Mouse (Mus musculus) hindbrain, embryonic 11.5 days (tissue): ENCODE results near the gene Gm42517. TPM values are rescaled to one million over a fixed set of nuclear protein-coding genes. Genes with fewer than 3 reads are reported as not detected.

Experiments
- ATAC-seq: fragments of 200-750 bp; cut with Nextera tagmentation; 2 replicates; pipeline ENCODE4 v1.8.0; 2017; ENCODE audit warnings: mild to moderate bottlenecking, moderate TSS enrichment, moderate library complexity; ENCODE audit not compliant: low FRiP score
- DNase-seq: peaks from one replicate; pipeline ENCODE4 v3.0.0-alpha.2; 2015; ENCODE audit warnings: low spot score
- H3K27ac ChIP-seq: fragments of 300-500 bp; sonication (generic); 2 replicates; pipeline ENCODE4 v1.5.1; 2014; ENCODE audit warnings: mild to moderate bottlenecking, low read depth, low read length
- H3K27me3 ChIP-seq: fragments of 300-500 bp; sonication (generic); 2 replicates; pipeline ENCODE4 v1.6.1; 2014; ENCODE audit warnings: mild to moderate bottlenecking, low read length, moderate library complexity, mixed read lengths; ENCODE audit not compliant: control insufficient read depth, insufficient read depth
- H3K36me3 ChIP-seq: fragments of 300-500 bp; sonication (generic); 2 replicates; pipeline ENCODE4 v1.6.1; 2014; ENCODE audit warnings: mild to moderate bottlenecking, low read length, moderate library complexity, mixed read lengths; ENCODE audit not compliant: control insufficient read depth, insufficient read depth
- H3K4me1 ChIP-seq: fragments of 300-500 bp; sonication (generic); replicated peaks from 2 replicates; pipeline ENCODE4 v1.6.1; 2014; ENCODE audit warnings: low read length, mixed read lengths; ENCODE audit not compliant: control insufficient read depth, insufficient read depth
- H3K4me2 ChIP-seq: fragments of 300-500 bp; sonication (generic); replicated peaks from 2 replicates; pipeline ENCODE4 v1.6.1; 2014; ENCODE audit warnings: mild to moderate bottlenecking, low read depth, low read length
- H3K4me3 ChIP-seq: fragments of 300-500 bp; sonication (generic); 2 replicates; pipeline ENCODE4 v1.5.1; 2014; ENCODE audit warnings: low read depth, low read length
- H3K9ac ChIP-seq: fragments of 300-500 bp; sonication (generic); 2 replicates; pipeline ENCODE4 v1.6.1; 2014; ENCODE audit warnings: low read depth, low read length
- H3K9me3 ChIP-seq: fragments of 300-500 bp; sonication (generic); 2 replicates; pipeline ENCODE4 v1.6.1; 2016; ENCODE audit warnings: low read length; ENCODE audit not compliant: control insufficient read depth
- WGBS: fragments of 180-500 bp; shearing (Covaris S2); extraction: QIAGEN DNeasy Blood & Tissue Kit; methylation state at CpG from one replicate; pipeline ENCODE4 v1.1.7; 2014; 5-methylcytosine and 5-hydroxymethylcytosine counted together
- polyA plus RNA-seq: library from polyadenylated mRNA; unstranded; fragments of >200 nt; fragmentation: Nextera tagmentation; extraction: Ambion mirVana; gene quantifications from 2 replicates; pipeline ENCODE4 v1.2.1, GENCODE M21; 2014

The Gm42517 gene
- polyA plus RNA-seq, 1 experiment from 2014 or later = 0.15 TPM

- Histone ChIP-seq H3K9ac (no peak overlapping the region), H3K27me3 (no peaks in the 10 kb centered on the region), H3K4me3 (no peak overlapping the region), H3K4me1 (no peaks in the 10 kb centered on the region), H3K27ac (no peak overlapping the region), H3K36me3 (no peaks in the 10 kb centered on the region), H3K9me3 (no peaks in the 10 kb centered on the region), H3K4me2 (no peak overlapping the region)
- ATAC-seq = no peak
- 94% methylated on average over 4 of the region's 4 CpGs for WGBS
- DNase-seq = no peak
These were observed 10.6 kb upstream of the Gm42517 start for GRCm38 (mm10) chr5:108378346-108378745.

DNA sequence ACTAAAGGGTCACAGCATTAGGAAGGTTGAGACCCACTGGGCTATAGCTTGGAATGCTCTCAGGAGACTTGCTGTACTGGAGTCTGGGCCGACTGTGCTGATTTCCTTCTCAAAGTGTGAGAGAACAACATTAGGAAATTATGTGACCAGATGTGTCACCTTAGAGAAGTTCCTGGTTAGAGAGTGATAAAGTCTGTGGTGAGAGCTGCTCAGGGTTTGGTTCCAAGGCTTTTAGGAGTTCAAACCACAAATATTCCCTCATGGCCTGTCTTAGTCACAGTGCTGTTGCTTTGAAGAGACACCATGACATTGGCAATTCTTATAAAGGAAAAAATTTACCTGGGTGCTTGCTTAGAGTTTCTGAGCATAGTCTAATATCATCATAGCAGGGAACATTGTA lies 8.3 kb upstream of the Gm42517 start:
- Histone ChIP-seq H3K4me2 (no peak overlapping the region), H3K9ac (no peak overlapping the region), H3K4me3 (no peak overlapping the region), H3K27ac (no peak overlapping the region), H3K4me1 (no peaks in the 10 kb centered on the region), H3K27me3 (peaks cover 4% of the 10 kb centered on the region; the same call in 1 of the 2 replicates), H3K9me3 (no peaks in the 10 kb centered on the region), H3K36me3 (no peaks in the 10 kb centered on the region)
- ATAC-seq (no peak), DNase-seq (no peak)
- 68% methylated on average over 1 of the region's 1 CpGs for WGBS

DNA sequence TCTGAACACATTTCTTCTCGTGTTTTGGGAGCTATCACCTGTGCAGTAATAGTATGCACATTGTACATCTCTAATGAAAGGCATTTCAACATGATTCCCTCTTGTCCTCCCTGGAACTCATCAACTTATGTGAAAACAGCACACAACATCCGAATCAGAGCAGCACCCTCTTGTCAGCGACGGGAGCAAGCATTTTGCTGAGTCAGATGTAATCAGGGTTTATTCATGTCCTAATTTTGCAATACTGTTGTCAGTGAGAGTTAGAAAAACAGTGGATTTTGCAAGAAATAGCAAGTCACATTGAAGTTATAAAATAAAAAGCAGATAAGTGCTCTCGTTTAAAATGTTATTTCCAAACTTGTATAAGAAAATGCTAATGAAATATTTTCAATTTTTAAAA lies 6.4 kb upstream of the Gm42517 start:
- Histone ChIP-seq H3K36me3 (no peaks in the 10 kb centered on the region), H3K27ac (no peak overlapping the region), H3K4me3 (no peak overlapping the region), H3K9me3 (no peaks in the 10 kb centered on the region), H3K9ac (no peak overlapping the region), H3K27me3 (peaks cover 23% of the 10 kb centered on the region), H3K4me2 (no peak overlapping the region), H3K4me1 (peaks cover 3% of the 10 kb centered on the region; the same call in 1 of the 2 replicates)
- 77% methylated on average over 5 of the region's 5 CpGs for WGBS
- no peak for DNase-seq
- ATAC-seq = no peak

GRCm38 (mm10) chr5:108369964-108370363 lies 2.2 kb upstream of the Gm42517 start:
- DNase-seq = peak; percentile 9
- WGBS = 4% methylated on average over 6 of the region's 6 CpGs

DNA sequence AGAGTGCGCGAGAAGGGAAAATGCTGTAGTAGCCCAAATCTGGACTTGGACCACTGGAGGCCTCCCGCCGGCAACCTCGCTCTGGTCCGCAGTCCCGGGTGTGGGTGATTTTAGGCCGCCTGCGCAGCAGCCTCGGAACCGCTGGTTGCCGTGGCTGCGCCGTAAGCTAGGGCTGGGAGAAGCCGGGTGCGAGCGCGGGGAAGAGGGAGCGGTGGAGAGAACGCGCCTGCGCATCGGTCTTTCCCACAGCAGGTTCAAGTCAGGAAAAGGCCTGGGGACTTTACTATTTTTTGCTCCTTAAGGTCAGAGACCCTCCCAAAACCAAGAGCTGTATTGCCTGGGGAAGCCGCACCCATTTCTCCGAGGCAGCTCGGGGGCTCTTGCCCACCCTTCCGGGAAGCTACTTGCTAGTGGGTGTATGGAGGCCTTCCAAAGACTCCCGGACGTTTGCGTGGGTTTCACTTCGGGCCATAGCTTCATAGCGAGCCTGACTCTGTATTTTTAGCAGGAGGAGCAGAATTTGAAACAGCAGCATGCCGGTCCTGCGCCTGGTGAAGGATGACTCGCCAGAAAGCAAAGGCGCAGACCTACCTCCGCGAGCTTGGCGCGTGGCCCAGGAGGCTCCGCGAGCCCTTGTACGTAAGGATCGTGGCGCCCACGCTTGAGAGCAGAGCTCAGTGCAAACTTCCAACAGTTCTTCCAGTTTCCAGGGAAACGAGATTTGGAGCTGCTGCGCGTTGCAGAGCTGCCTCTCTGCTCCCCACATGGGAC lies 1.3 kb upstream of the Gm42517 start:
- peak; percentile 55 for DNase-seq
- Histone ChIP-seq H3K4me2 (peak overlapping the region; percentile 44), H3K27ac (no peak overlapping the region), H3K27me3 (peaks cover 71% of the 10 kb centered on the region), H3K36me3 (no peaks in the 10 kb centered on the region), H3K9me3 (no peaks in the 10 kb centered on the region), H3K9ac (no peak overlapping the region), H3K4me3 (peak overlapping the region; percentile 32), H3K4me1 (peaks cover 18% of the 10 kb centered on the region)
- ATAC-seq = 0 out of 2 replicates have a peak, but pooled peaks have one; percentile 8
- WGBS = under 1% methylated on average over 49 of the region's 49 CpGs

More at GRCm38 (mm10) chr5:108369964-108370363, 2.2 kb upstream of the Gm42517 start:
- Histone ChIP-seq H3K27ac (no peak overlapping the region), H3K4me2 (no peak overlapping the region), H3K4me1 (peaks cover 18% of the 10 kb centered on the region), H3K36me3 (no peaks in the 10 kb centered on the region), H3K9ac (no peak overlapping the region), H3K4me3 (no peak overlapping the region), H3K27me3 (peaks cover 62% of the 10 kb centered on the region), H3K9me3 (no peaks in the 10 kb centered on the region)
- ATAC-seq = no peak

DNA sequence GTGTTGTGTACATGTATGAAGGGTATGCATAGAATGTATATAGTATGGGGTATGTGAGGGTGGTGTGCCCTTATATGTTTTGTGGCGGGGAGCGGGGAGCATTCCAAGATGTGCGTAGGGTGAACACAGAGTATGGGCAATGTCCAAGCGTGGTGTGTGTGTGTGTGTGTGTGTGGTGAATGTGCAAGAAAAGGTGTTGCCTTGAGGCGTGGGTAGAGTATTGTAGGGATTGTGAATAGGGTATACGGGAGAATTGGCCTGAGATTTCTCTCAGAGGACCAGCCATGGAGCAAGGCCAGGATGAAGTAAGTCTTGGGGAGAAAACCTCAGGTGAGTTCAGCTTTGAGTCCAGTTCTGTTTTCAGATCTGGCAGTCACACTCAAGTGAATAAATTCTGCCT lies 724 bp upstream of the Gm42517 start:
- no peaks in the 10 kb centered on the region for H3K9me3 ChIP-seq
- H3K27ac ChIP-seq = no peak overlapping the region
- DNase-seq = peak; percentile 39
- ATAC-seq = no peak
- peaks cover 71% of the 10 kb centered on the region for H3K27me3 ChIP-seq
- no peak overlapping the region for H3K9ac ChIP-seq
- H3K36me3 ChIP-seq = no peaks in the 10 kb centered on the region
- H3K4me2 ChIP-seq = peak overlapping the region; percentile 44
- H3K4me3 ChIP-seq = peak overlapping the region; percentile 54
- peaks cover 18% of the 10 kb centered on the region for H3K4me1 ChIP-seq
- WGBS = 7% methylated on average over 6 of the region's 6 CpGs

DNA sequence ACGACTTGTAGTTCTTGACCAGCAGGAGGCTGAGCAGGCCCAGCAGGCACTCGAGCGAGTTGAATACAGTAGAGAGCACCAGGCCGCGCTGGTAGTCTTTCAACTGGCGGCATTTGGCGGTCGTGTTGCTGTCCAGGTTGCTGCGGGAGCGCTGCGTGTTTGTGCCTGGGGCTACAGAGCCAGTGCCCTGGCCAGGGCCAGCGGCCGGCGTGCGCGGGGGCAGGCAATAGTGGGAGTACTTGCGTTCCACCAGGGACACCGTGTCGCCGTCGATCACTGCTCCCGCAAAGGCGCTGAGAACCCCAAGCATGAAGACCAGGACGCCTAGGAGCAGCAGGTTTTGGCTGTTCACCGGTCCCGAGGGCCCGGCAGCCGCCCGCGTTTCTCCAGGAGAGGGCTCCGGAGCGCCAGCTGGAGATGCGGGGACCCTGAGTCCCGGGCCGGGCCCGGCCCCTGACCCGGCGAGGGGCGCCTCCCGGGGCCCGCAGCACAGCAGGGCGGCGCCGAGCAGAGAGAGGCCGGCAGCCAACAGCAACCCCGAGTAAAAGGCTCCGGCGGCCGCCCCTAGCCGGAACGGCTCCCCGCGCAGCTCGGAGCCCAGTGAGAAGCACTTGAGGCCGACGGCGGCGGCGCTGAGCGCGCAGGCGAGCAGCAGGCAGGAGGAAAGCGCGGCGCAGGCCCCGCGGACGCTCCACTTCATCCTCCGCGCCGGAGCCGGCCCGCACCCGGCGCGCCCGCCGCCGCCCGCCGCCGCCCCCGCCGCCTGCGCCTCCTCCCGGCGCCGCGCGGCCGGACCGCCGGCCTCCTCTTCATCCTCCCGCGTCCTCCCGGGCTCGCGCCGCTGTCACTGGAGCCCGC lies 509 bp downstream of the Gm42517 start:
- peak; percentile 63 for ATAC-seq
- no peak overlapping the region for H3K27ac ChIP-seq

DNA sequence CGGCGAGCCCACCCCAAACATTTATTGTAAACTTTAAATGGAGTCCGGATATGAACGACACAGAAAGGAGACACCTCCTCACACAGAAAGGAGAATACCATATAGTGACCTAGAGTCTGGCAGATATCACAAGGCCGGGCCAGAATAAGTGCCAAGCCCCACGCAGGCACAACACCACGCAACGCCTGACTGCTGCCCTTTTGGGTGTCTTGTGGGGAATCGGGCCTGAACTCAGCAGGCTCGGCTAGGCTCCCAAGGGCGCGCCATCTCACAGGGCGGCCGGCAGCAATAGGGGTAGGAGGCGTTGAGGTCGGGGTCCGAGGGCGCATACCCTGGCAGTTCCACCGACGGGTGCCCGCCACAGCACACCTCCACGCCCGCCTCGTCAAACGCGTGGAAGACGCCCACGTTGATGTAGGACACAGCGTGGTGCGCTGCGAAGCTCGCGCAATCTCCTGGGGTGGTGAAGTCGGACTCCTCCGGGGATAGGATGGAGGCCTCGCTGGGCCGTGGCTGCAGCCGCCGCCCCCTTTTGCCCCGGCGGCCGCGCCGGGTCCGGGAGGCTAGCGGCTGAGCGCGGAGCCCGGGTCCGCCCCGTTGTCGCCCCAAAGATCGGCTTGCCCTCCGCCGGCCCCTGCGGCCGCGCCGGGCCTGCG lies 1.3 kb downstream of the Gm42517 start:
- ATAC-seq (peak; percentile 13; the same call in 1 of the 2 replicates), DNase-seq (no peak)
- Histone ChIP-seq H3K27ac (no peak overlapping the region), H3K4me2 (peak overlapping the region; percentile 94), H3K9me3 (no peaks in the 10 kb centered on the region), H3K4me3 (peak overlapping the region; percentile 54), H3K27me3 (peaks cover 71% of the 10 kb centered on the region), H3K36me3 (no peaks in the 10 kb centered on the region), H3K9ac (peak overlapping the region; percentile 19; the same call in 1 of the 2 replicates), H3K4me1 (peaks cover 18% of the 10 kb centered on the region)
- 3% methylated on average over 52 of the region's 60 CpGs for WGBS

More for the DNA sequence above, 509 bp downstream of the Gm42517 start:
- H3K4me1 ChIP-seq = peaks cover 18% of the 10 kb centered on the region
- no peaks in the 10 kb centered on the region for H3K36me3 ChIP-seq
- H3K4me2 ChIP-seq = peak overlapping the region; percentile 94
- H3K9ac ChIP-seq = peak overlapping the region; percentile 44; the same call in 1 of the 2 replicates
- no peaks in the 10 kb centered on the region for H3K9me3 ChIP-seq
- WGBS = 1% methylated on average over 53 of the region's 100 CpGs
- H3K4me3 ChIP-seq = peak overlapping the region; percentile 54
- peak; percentile 66 for DNase-seq
- H3K27me3 ChIP-seq = peaks cover 74% of the 10 kb centered on the region
